Mouse (Mus musculus) limb, embryonic 13.5 days (tissue): ENCODE measurements at regions not wholly inside any gene's neighbourhood (a gene's known extent, or its start where the extent isn't known, plus 50 kb on each side); places are given as distances from the start of the nearest gene placed in this dataset.

ENCODE experiments used
- ATAC-seq: fragments of 200-750 bp; cut with Nextera tagmentation; 2 replicates; pipeline ENCODE4 v1.8.0; 2017; ENCODE audit warnings: low read depth, moderate number of reproducible peaks, moderate TSS enrichment; ENCODE audit not compliant: low FRiP score
- H3K27ac ChIP-seq: fragments of 300-500 bp; sonication (generic); 2 replicates; pipeline ENCODE4 v1.5.1; 2015; ENCODE audit warnings: inconsistent platforms, mild to moderate bottlenecking, moderate library complexity
- H3K27me3 ChIP-seq: fragments of 300-500 bp; sonication (generic); 2 replicates; pipeline ENCODE4 v1.6.1; 2015; ENCODE audit warnings: mild to moderate bottlenecking, inconsistent platforms
- H3K36me3 ChIP-seq: fragments of 300-500 bp; sonication (generic); 2 replicates; pipeline ENCODE4 v1.6.1; 2015; ENCODE audit warnings: inconsistent platforms, mild to moderate bottlenecking, moderate library complexity
- H3K4me1 ChIP-seq: fragments of 300-500 bp; sonication (generic); 2 replicates; pipeline ENCODE4 v1.6.1; 2015; ENCODE audit warnings: inconsistent platforms
- H3K4me2 ChIP-seq: fragments of 300-500 bp; sonication (generic); replicated peaks from 2 replicates; pipeline ENCODE4 v1.6.1; 2015; ENCODE audit warnings: inconsistent platforms, mild to moderate bottlenecking, moderate library complexity
- H3K4me3 ChIP-seq: fragments of 300-500 bp; sonication (generic); 2 replicates; pipeline ENCODE4 v1.5.1; 2015; ENCODE audit warnings: moderate library complexity, mild to moderate bottlenecking, inconsistent platforms
- H3K9ac ChIP-seq: fragments of 300-500 bp; sonication (generic); 2 replicates; pipeline ENCODE4 v1.6.1; 2015; ENCODE audit warnings: mild to moderate bottlenecking, inconsistent platforms
- H3K9me3 ChIP-seq: fragments of 300-500 bp; sonication (generic); 2 replicates; pipeline ENCODE4 v1.6.1; 2016; ENCODE audit warnings: inconsistent platforms
- WGBS: fragments of 180-500 bp; shearing (Covaris S2); methylation state at CpG from one replicate; pipeline ENCODE4 v1.1.7; 2015; 5-methylcytosine and 5-hydroxymethylcytosine counted together

- no peak overlapping the region for H3K4me2 ChIP-seq
- peaks cover 25% of the 10 kb centered on the region for H3K27me3 ChIP-seq
- no peaks in the 10 kb centered on the region for H3K9me3 ChIP-seq
- 4% methylated on average over 18 of the region's 18 CpGs for WGBS
- no peak overlapping the region for H3K27ac ChIP-seq
- H3K9ac ChIP-seq: no peak overlapping the region
- H3K36me3 ChIP-seq: no peaks in the 10 kb centered on the region
- no peak for ATAC-seq
- H3K4me3 ChIP-seq: no peak overlapping the region
- no peaks in the 10 kb centered on the region for H3K4me1 ChIP-seq
Measured at GRCm38 (mm10) chr11:84724080-84724479, 95.2 kb downstream of the Mrm1 start.

GRCm38 (mm10) chr11:84722658-84723201 lies 96.6 kb downstream of the Mrm1 start:
- 64% methylated on average over 12 of the region's 12 CpGs for WGBS
- Histone ChIP-seq H3K4me2 (no peak overlapping the region), H3K9ac (no peak overlapping the region), H3K9me3 (no peaks in the 10 kb centered on the region), H3K36me3 (no peaks in the 10 kb centered on the region), H3K4me1 (no peaks in the 10 kb centered on the region), H3K27ac (no peak overlapping the region), H3K4me3 (no peak overlapping the region), H3K27me3 (peaks cover 21% of the 10 kb centered on the region)
- ATAC-seq: no peak

- Histone ChIP-seq H3K36me3 (no peaks in the 10 kb centered on the region), H3K27me3 (peaks cover 19% of the 10 kb centered on the region), H3K9ac (no peak overlapping the region), H3K4me3 (no peak overlapping the region), H3K4me2 (no peak overlapping the region), H3K9me3 (no peaks in the 10 kb centered on the region), H3K4me1 (no peaks in the 10 kb centered on the region), H3K27ac (no peak overlapping the region)
- 33% methylated on average over 3 of the region's 3 CpGs for WGBS
- no peak for ATAC-seq
Measured at GRCm38 (mm10) chr11:84721979-84722378, 97.3 kb downstream of the Mrm1 start.

- Histone ChIP-seq H3K9ac (no peak overlapping the region), H3K9me3 (no peaks in the 10 kb centered on the region), H3K4me3 (no peak overlapping the region), H3K27me3 (peaks cover 19% of the 10 kb centered on the region), H3K36me3 (no peaks in the 10 kb centered on the region), H3K4me1 (no peaks in the 10 kb centered on the region), H3K4me2 (no peak overlapping the region), H3K27ac (no peak overlapping the region)
- ATAC-seq: no peak
- WGBS: 62% methylated on average over 2 of the region's 2 CpGs
Measured at GRCm38 (mm10) chr11:84721150-84721549, 98.2 kb downstream of the Mrm1 start.

- ATAC-seq: no peak
- no peaks in the 10 kb centered on the region for H3K36me3 ChIP-seq
- no peaks in the 10 kb centered on the region for H3K4me1 ChIP-seq
- no peak overlapping the region for H3K9ac ChIP-seq
- H3K4me2 ChIP-seq: no peak overlapping the region
- H3K4me3 ChIP-seq: no peak overlapping the region
- WGBS: 86% methylated on average over 1 of the region's 1 CpGs
- no peaks in the 10 kb centered on the region for H3K9me3 ChIP-seq
- peaks cover 14% of the 10 kb centered on the region for H3K27me3 ChIP-seq
- H3K27ac ChIP-seq: no peak overlapping the region
Measured at GRCm38 (mm10) chr11:84719781-84720180, 99.5 kb downstream of the Mrm1 start.

GRCm38 (mm10) chr11:84712731-84713130 lies 106.6 kb downstream of the Mrm1 start:
- WGBS: 89% methylated on average over 6 of the region's 6 CpGs
- H3K4me3 ChIP-seq: no peak overlapping the region
- peaks cover 37% of the 10 kb centered on the region for H3K27me3 ChIP-seq
- no peak for ATAC-seq
- no peak overlapping the region for H3K4me2 ChIP-seq
- peaks cover 27% of the 10 kb centered on the region for H3K4me1 ChIP-seq
- H3K36me3 ChIP-seq: no peaks in the 10 kb centered on the region
- H3K9ac ChIP-seq: no peak overlapping the region
- H3K27ac ChIP-seq: no peak overlapping the region
- no peaks in the 10 kb centered on the region for H3K9me3 ChIP-seq

- Histone ChIP-seq H3K27me3 (peaks cover 45% of the 10 kb centered on the region), H3K36me3 (no peaks in the 10 kb centered on the region), H3K9me3 (no peaks in the 10 kb centered on the region), H3K4me3 (no peak overlapping the region), H3K9ac (no peak overlapping the region), H3K27ac (no peak overlapping the region), H3K4me2 (no peak overlapping the region), H3K4me1 (peaks cover 36% of the 10 kb centered on the region)
- WGBS: 62% methylated on average over 6 of the region's 6 CpGs
- ATAC-seq: no peak
Measured at GRCm38 (mm10) chr11:84711886-84712285, 107.4 kb downstream of the Mrm1 start.

GRCm38 (mm10) chr11:84708222-84708730 lies 111.0 kb downstream of the Mrm1 start:
- no peaks in the 10 kb centered on the region for H3K36me3 ChIP-seq
- H3K27me3 ChIP-seq: peaks cover 63% of the 10 kb centered on the region
- WGBS: 24% methylated on average over 10 of the region's 10 CpGs
- H3K4me1 ChIP-seq: peaks cover 39% of the 10 kb centered on the region
- H3K9me3 ChIP-seq: no peaks in the 10 kb centered on the region
- no peak overlapping the region for H3K4me3 ChIP-seq
- ATAC-seq: no peak
- H3K4me2 ChIP-seq: peak overlapping the region; percentile 35
- no peak overlapping the region for H3K27ac ChIP-seq
- no peak overlapping the region for H3K9ac ChIP-seq

- ATAC-seq: no peak
- Histone ChIP-seq H3K4me2 (peak overlapping the region; percentile 33), H3K27ac (no peak overlapping the region), H3K27me3 (peaks cover 67% of the 10 kb centered on the region), H3K36me3 (no peaks in the 10 kb centered on the region), H3K9me3 (no peaks in the 10 kb centered on the region), H3K9ac (no peak overlapping the region), H3K4me3 (no peak overlapping the region), H3K4me1 (peaks cover 39% of the 10 kb centered on the region)
- WGBS: 6% methylated on average over 10 of the region's 10 CpGs
Measured at GRCm38 (mm10) chr11:84707772-84708171, 111.5 kb downstream of the Mrm1 start.

GRCm38 (mm10) chr11:84706692-84707091 lies 112.6 kb downstream of the Mrm1 start:
- ATAC-seq: no peak

GRCm38 (mm10) chr11:84701319-84702175 lies 117.8 kb downstream of the Mrm1 start:
- ATAC-seq: no peak

More at GRCm38 (mm10) chr11:84706692-84707091, 112.6 kb downstream of the Mrm1 start:
- no peak overlapping the region for H3K4me3 ChIP-seq
- 29% methylated on average over 6 of the region's 6 CpGs for WGBS
- H3K9ac ChIP-seq: no peak overlapping the region
- peaks cover 67% of the 10 kb centered on the region for H3K27me3 ChIP-seq
- no peaks in the 10 kb centered on the region for H3K9me3 ChIP-seq
- no peak overlapping the region for H3K4me2 ChIP-seq
- no peak overlapping the region for H3K27ac ChIP-seq
- peaks cover 42% of the 10 kb centered on the region for H3K4me1 ChIP-seq
- no peaks in the 10 kb centered on the region for H3K36me3 ChIP-seq

GRCm38 (mm10) chr11:84697521-84697920 lies 121.8 kb downstream of the Mrm1 start:
- 42% methylated on average over 5 of the region's 5 CpGs for WGBS
- H3K4me2 ChIP-seq: no peak overlapping the region
- H3K36me3 ChIP-seq: no peaks in the 10 kb centered on the region
- H3K4me1 ChIP-seq: peaks cover 3% of the 10 kb centered on the region; the same call in 1 of the 2 replicates
- no peaks in the 10 kb centered on the region for H3K9me3 ChIP-seq
- no peak overlapping the region for H3K9ac ChIP-seq
- H3K27ac ChIP-seq: no peak overlapping the region
- no peak overlapping the region for H3K4me3 ChIP-seq
- H3K27me3 ChIP-seq: peaks cover 42% of the 10 kb centered on the region
- no peak for ATAC-seq

More at GRCm38 (mm10) chr11:84701319-84702175, 117.8 kb downstream of the Mrm1 start:
- no peak overlapping the region for H3K4me3 ChIP-seq
- H3K27me3 ChIP-seq: peaks cover 61% of the 10 kb centered on the region
- no peak overlapping the region for H3K9ac ChIP-seq
- peaks cover 6% of the 10 kb centered on the region for H3K4me1 ChIP-seq
- no peak overlapping the region for H3K27ac ChIP-seq
- no peak overlapping the region for H3K4me2 ChIP-seq
- 14% methylated on average over 28 of the region's 28 CpGs for WGBS
- H3K36me3 ChIP-seq: no peaks in the 10 kb centered on the region
- H3K9me3 ChIP-seq: no peaks in the 10 kb centered on the region
